Mouse (Mus musculus) neural tube, embryonic 14.5 days (tissue): ENCODE measurements around the gene Stat5a. TPM values are rescaled to one million over a fixed set of nuclear protein-coding genes. Genes with fewer than 3 reads are reported as not detected.
A peak's percentile ranks its signal among the peaks of the same experiment; 100 is the strongest.

Experiments
- ATAC-seq: fragments of 200-750 bp; cut with Nextera tagmentation; 2 replicates; pipeline ENCODE4 v1.8.0; 2017; ENCODE audit warnings: low read depth, mild to moderate bottlenecking, moderate TSS enrichment, moderate library complexity
- H3K27ac ChIP-seq: fragments of 300-500 bp; sonication (generic); 2 replicates; pipeline ENCODE4 v1.5.1; 2014; ENCODE audit warnings: low read depth, mild to moderate bottlenecking, control low read depth, low read length, moderate library complexity, mixed read lengths
- H3K27me3 ChIP-seq: fragments of 300-500 bp; sonication (generic); 2 replicates; pipeline ENCODE4 v1.6.1; 2014; ENCODE audit warnings: low read length; ENCODE audit not compliant: control insufficient read depth, insufficient read depth
- H3K36me3 ChIP-seq: fragments of 300-500 bp; sonication (generic); 2 replicates; pipeline ENCODE4 v1.6.1; 2014; ENCODE audit warnings: low read length, mixed read lengths; ENCODE audit not compliant: control insufficient read depth, insufficient read depth
- H3K4me1 ChIP-seq: fragments of 300-500 bp; sonication (generic); 2 replicates; pipeline ENCODE4 v1.6.1; 2014; ENCODE audit warnings: low read length; ENCODE audit not compliant: control insufficient read depth, insufficient read depth
- H3K4me2 ChIP-seq: fragments of 300-500 bp; sonication (generic); 2 replicates; pipeline ENCODE4 v1.6.1; 2014; ENCODE audit warnings: mild to moderate bottlenecking, low read depth, low read length, control low read depth
- H3K4me3 ChIP-seq: fragments of 300-500 bp; sonication (generic); 2 replicates; pipeline ENCODE4 v1.5.1; 2014; ENCODE audit warnings: low read depth, low read length, control low read depth, mixed read lengths
- H3K9ac ChIP-seq: fragments of 300-500 bp; sonication (generic); replicated peaks from 2 replicates; pipeline ENCODE4 v1.6.1; 2014; ENCODE audit warnings: low read depth, mild to moderate bottlenecking, control low read depth, low read length, mixed read lengths
- H3K9me3 ChIP-seq: fragments of 300-500 bp; sonication (generic); 2 replicates; pipeline ENCODE4 v1.6.1; 2016; ENCODE audit warnings: low read length; ENCODE audit not compliant: control insufficient read depth
- WGBS: fragments of 180-500 bp; shearing (Covaris S2); extraction: QIAGEN DNeasy Blood & Tissue Kit; methylation state at CpG from one replicate; pipeline ENCODE4 v1.1.7; 2014; 5-methylcytosine and 5-hydroxymethylcytosine counted together
- polyA plus RNA-seq: library from polyadenylated mRNA; unstranded; fragments of >200 nt; fragmentation: Nextera tagmentation; extraction: Ambion mirVana; gene quantifications from 2 replicates; pipeline ENCODE4 v1.2.1, GENCODE M21; 2014

Stat5a gene
- polyA plus RNA-seq, 1 experiment from 2014 or later = 1.3 TPM

GRCm38 (mm10) chr11:100844121-100844520 lies 15.0 kb upstream of the Stat5a start:
- no peaks in the 10 kb centered on the region for H3K27me3 ChIP-seq
- H3K4me1 ChIP-seq = peaks cover 8% of the 10 kb centered on the region; the same call in 1 of the 2 replicates
- H3K9ac ChIP-seq = no peak overlapping the region
- no peaks in the 10 kb centered on the region for H3K36me3 ChIP-seq
- ATAC-seq = no peak
- WGBS = 93% methylated on average over 4 of the region's 4 CpGs
- no peak overlapping the region for H3K27ac ChIP-seq
- H3K4me2 ChIP-seq = no peak overlapping the region
- no peak overlapping the region for H3K4me3 ChIP-seq
- no peaks in the 10 kb centered on the region for H3K9me3 ChIP-seq

- Histone ChIP-seq H3K4me1 (peaks cover 8% of the 10 kb centered on the region; the same call in 1 of the 2 replicates), H3K9me3 (no peaks in the 10 kb centered on the region), H3K4me3 (no peak overlapping the region), H3K36me3 (no peaks in the 10 kb centered on the region), H3K4me2 (no peak overlapping the region), H3K27me3 (no peaks in the 10 kb centered on the region), H3K27ac (no peak overlapping the region), H3K9ac (no peak overlapping the region)
- 82% methylated on average over 6 of the region's 6 CpGs for WGBS
- no peak for ATAC-seq
Observed at GRCm38 (mm10) chr11:100845793-100846192, 13.4 kb upstream of the Stat5a start.

- Histone ChIP-seq H3K36me3 (no peaks in the 10 kb centered on the region), H3K9ac (no peak overlapping the region), H3K27ac (no peak overlapping the region), H3K4me1 (peaks cover 12% of the 10 kb centered on the region; the same call in 1 of the 2 replicates), H3K4me2 (no peak overlapping the region), H3K9me3 (no peaks in the 10 kb centered on the region), H3K27me3 (no peaks in the 10 kb centered on the region), H3K4me3 (no peak overlapping the region)
- 92% methylated on average over 4 of the region's 4 CpGs for WGBS
- ATAC-seq = no peak
Observed at GRCm38 (mm10) chr11:100847572-100847971, 11.6 kb upstream of the Stat5a start.

GRCm38 (mm10) chr11:100848080-100848479 lies 11.1 kb upstream of the Stat5a start:
- Histone ChIP-seq H3K4me2 (no peak overlapping the region), H3K4me1 (peaks cover 12% of the 10 kb centered on the region; the same call in 1 of the 2 replicates), H3K27me3 (no peaks in the 10 kb centered on the region), H3K9ac (no peak overlapping the region), H3K27ac (no peak overlapping the region), H3K36me3 (no peaks in the 10 kb centered on the region), H3K9me3 (no peaks in the 10 kb centered on the region), H3K4me3 (no peak overlapping the region)
- WGBS = 80% methylated on average over 4 of the region's 4 CpGs
- ATAC-seq = no peak

GRCm38 (mm10) chr11:100848789-100849379 lies 10.3 kb upstream of the Stat5a start:
- H3K27me3 ChIP-seq = no peaks in the 10 kb centered on the region
- no peaks in the 10 kb centered on the region for H3K36me3 ChIP-seq
- H3K9me3 ChIP-seq = no peaks in the 10 kb centered on the region
- no peak overlapping the region; the same call in 1 of the 2 replicates for H3K9ac ChIP-seq
- WGBS = 70% methylated on average over 6 of the region's 6 CpGs
- peak overlapping the region; percentile 91 for H3K4me2 ChIP-seq
- H3K27ac ChIP-seq = no peak overlapping the region
- H3K4me3 ChIP-seq = peak overlapping the region; percentile 98
- no peak for ATAC-seq
- H3K4me1 ChIP-seq = peaks cover 12% of the 10 kb centered on the region; the same call in 1 of the 2 replicates

- peak; percentile 39; the same call in 1 of the 2 replicates for ATAC-seq
- no peaks in the 10 kb centered on the region for H3K27me3 ChIP-seq
- 3% methylated on average over 13 of the region's 13 CpGs for WGBS
Observed at GRCm38 (mm10) chr11:100849456-100850037, 9.6 kb upstream of the Stat5a start.

GRCm38 (mm10) chr11:100850038-100850777 lies 8.9 kb upstream of the Stat5a start, which contains the start of gene Stat5b:
Gene Stat5b (minus strand): TSS chr11:100850724.
- ATAC-seq = peak; percentile 84
- peak within 1 kb of the TSS; percentile 85 for H3K27ac ChIP-seq
- WGBS = under 1% methylated on average over 50 of the region's 104 CpGs

More at GRCm38 (mm10) chr11:100849456-100850037, 9.6 kb upstream of the Stat5a start:
- Histone ChIP-seq H3K4me2 (peak overlapping the region; percentile 91), H3K36me3 (no peaks in the 10 kb centered on the region), H3K27ac (peak overlapping the region; percentile 85), H3K9me3 (no peaks in the 10 kb centered on the region), H3K4me3 (peak overlapping the region; percentile 98), H3K9ac (peak overlapping the region; percentile 97), H3K4me1 (peaks cover 12% of the 10 kb centered on the region; the same call in 1 of the 2 replicates)

GRCm38 (mm10) chr11:100850778-100851528 lies 8.2 kb upstream of the Stat5a start:
- H3K9ac ChIP-seq = peak overlapping the region; percentile 97
- H3K36me3 ChIP-seq = no peaks in the 10 kb centered on the region
- no peaks in the 10 kb centered on the region for H3K27me3 ChIP-seq
- ATAC-seq = peak; percentile 58
- peak overlapping the region; percentile 98 for H3K4me3 ChIP-seq
- WGBS = under 1% methylated on average over 33 of the region's 33 CpGs
- H3K4me2 ChIP-seq = peak overlapping the region; percentile 91
- H3K9me3 ChIP-seq = no peaks in the 10 kb centered on the region
- peaks cover 12% of the 10 kb centered on the region; the same call in 1 of the 2 replicates for H3K4me1 ChIP-seq
- H3K27ac ChIP-seq = peak overlapping the region; percentile 85

More at GRCm38 (mm10) chr11:100850038-100850777, 8.9 kb upstream of the Stat5a start, which contains the start of gene Stat5b:
- Histone ChIP-seq H3K4me1 (peaks cover 12% of the 10 kb centered on the region; the same call in 1 of the 2 replicates), H3K36me3 (no peaks in the 10 kb centered on the region), H3K4me3 (peak within 1 kb of the TSS; percentile 98), H3K9me3 (no peaks in the 10 kb centered on the region), H3K9ac (peak within 1 kb of the TSS; percentile 97), H3K4me2 (peak within 1 kb of the TSS; percentile 91), H3K27me3 (no peaks in the 10 kb centered on the region)
